Mouse (Mus musculus): ENCODE results near the gene Npm3.

DNA sequence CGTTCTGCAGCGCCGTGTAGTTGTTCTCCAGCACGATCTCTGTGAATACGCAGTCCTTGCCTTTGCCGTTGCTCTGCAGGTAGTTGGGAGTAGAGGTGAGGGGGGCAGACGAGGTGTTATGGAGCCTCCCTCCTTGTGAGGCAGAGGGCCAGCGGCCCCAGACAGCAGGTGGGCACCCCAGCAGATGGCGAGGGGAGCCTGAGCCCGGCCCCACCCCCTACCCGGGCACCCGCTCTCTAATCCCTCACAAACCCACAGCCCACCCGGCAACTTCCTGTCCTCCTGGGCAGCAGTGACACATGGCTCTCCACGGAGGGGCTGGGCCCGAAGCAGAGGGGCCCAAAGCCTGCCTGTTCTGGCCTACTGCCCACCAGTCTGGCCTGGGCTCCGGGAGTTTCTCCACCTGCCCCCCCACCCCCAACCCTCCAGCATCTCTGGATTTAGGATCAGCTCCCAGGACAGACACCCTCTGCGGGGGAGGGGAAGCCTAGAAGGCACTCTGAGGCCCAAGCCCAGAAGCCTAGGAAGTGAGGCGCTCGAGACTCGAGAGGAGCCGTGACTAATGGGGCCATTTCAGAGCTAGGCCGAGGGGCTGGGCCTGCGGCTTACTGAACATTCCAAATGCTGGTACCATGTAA is 12.1 kb downstream of the Npm3 start:
- TF ChIP-seq POLR2A (IDR thresholded peaks at IDR 0.05; ENCODE audit: low read depth, low read length), result no peak
- no peak for TF ChIP-seq CTCF (IDR thresholded peaks at IDR 0.05; ENCODE audit: extremely low read depth, insufficient read depth, insufficient read length, insufficient replicate concordance)
